Mouse (Mus musculus): ENCODE measurements around the gene Zrsr2.

Zrsr2 gene

GRCm38 (mm10) chrX:163885539-163885981, 72.9 kb downstream of the Zrsr2 start:
- in situ Hi-C loops (cut with MboI, MseI), result no loop called here
